Mouse (Mus musculus) brain, embryonic 14.5 days (tissue): ENCODE measurements around the gene Tmem151b.

ENCODE experiments used
- CTCF ChIP-seq: fragments of 200-500 bp; IDR thresholded peaks from 2 replicates; pipeline ENCODE4 v1.5.1; 2012; ENCODE audit warnings: inconsistent platforms, mild to moderate bottlenecking, moderate library complexity, borderline replicate concordance; ENCODE audit not compliant: insufficient read depth, insufficient read length; ENCODE audit errors: extremely low read depth
- POLR2A ChIP-seq: fragments of 200-500 bp; IDR thresholded peaks from 2 replicates; pipeline ENCODE4 v1.6.1; 2012; ENCODE audit warnings: mild to moderate bottlenecking, inconsistent platforms, borderline replicate concordance; ENCODE audit not compliant: poor library complexity, insufficient read depth, insufficient read length, severe bottlenecking; ENCODE audit errors: extremely low read depth

DNA sequence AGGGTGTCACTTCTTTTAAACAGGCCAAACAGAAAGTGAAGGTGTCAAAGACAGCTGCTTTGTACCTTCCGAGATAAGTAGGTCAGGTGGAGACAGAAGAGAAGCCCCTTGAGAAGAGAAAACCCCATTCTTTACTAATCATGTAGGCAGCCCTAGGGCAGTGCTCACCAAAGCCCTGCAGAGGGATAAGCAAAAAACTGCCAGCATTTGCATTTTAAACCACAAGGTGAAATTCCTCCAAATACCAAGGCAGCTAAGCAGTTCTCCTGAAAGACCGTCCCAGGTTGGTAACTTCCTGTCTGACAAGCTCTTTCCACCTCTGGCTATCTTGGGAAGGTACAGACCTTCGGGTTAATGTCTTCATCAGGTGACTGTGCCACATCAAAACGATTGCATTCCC lies 47.2 kb downstream of the Tmem151b start:
- TF ChIP-seq CTCF: no peak
- TF ChIP-seq POLR2A: no peak
